Mouse (Mus musculus) neural tube, embryonic 12.5 days (tissue): ENCODE measurements around the gene Rpn2. TPM values are rescaled to one million over a fixed set of nuclear protein-coding genes. Genes with fewer than 3 reads are reported as not detected.

ENCODE experiments used
- ATAC-seq: fragments of 200-750 bp; cut with Nextera tagmentation; 2 replicates; pipeline ENCODE4 v1.8.0; 2017; ENCODE audit warnings: low read depth, mild to moderate bottlenecking, moderate TSS enrichment, moderate library complexity; ENCODE audit not compliant: low FRiP score
- H3K27ac ChIP-seq: fragments of 300-500 bp; sonication (generic); 2 replicates; pipeline ENCODE4 v1.5.1; 2016
- H3K27me3 ChIP-seq: fragments of 300-500 bp; sonication (generic); replicated peaks from 2 replicates; pipeline ENCODE4 v1.6.1; 2016; ENCODE audit warnings: mild to moderate bottlenecking
- H3K36me3 ChIP-seq: fragments of 300-500 bp; sonication (generic); 2 replicates; pipeline ENCODE4 v1.6.1; 2016; ENCODE audit warnings: mild to moderate bottlenecking
- H3K4me1 ChIP-seq: fragments of 300-500 bp; sonication (generic); 2 replicates; pipeline ENCODE4 v1.6.1; 2016
- H3K4me2 ChIP-seq: fragments of 300-500 bp; sonication (generic); replicated peaks from 2 replicates; pipeline ENCODE4 v1.6.1; 2016; ENCODE audit warnings: mild to moderate bottlenecking
- H3K4me3 ChIP-seq: fragments of 300-500 bp; sonication (generic); 2 replicates; pipeline ENCODE4 v1.5.1; 2016
- H3K9ac ChIP-seq: fragments of 300-500 bp; sonication (generic); 2 replicates; pipeline ENCODE4 v1.6.1; 2016; ENCODE audit warnings: mild to moderate bottlenecking
- H3K9me3 ChIP-seq: fragments of 300-500 bp; sonication (generic); 2 replicates; pipeline ENCODE4 v1.6.1; 2016; ENCODE audit warnings: mild to moderate bottlenecking
- WGBS: fragments of 180-500 bp; shearing (Covaris S2); methylation state at CpG from one replicate; pipeline ENCODE4 v1.1.7; 2016; 5-methylcytosine and 5-hydroxymethylcytosine counted together
- polyA plus RNA-seq: library from polyadenylated mRNA; unstranded; fragments of >200 nt; fragmentation: Nextera tagmentation; extraction: Ambion mirVana; gene quantifications from 2 replicates; pipeline ENCODE4 v1.2.1, GENCODE M21; 2016

Rpn2 gene
- polyA plus RNA-seq, 1 experiment from 2014 or later = 234 TPM

DNA sequence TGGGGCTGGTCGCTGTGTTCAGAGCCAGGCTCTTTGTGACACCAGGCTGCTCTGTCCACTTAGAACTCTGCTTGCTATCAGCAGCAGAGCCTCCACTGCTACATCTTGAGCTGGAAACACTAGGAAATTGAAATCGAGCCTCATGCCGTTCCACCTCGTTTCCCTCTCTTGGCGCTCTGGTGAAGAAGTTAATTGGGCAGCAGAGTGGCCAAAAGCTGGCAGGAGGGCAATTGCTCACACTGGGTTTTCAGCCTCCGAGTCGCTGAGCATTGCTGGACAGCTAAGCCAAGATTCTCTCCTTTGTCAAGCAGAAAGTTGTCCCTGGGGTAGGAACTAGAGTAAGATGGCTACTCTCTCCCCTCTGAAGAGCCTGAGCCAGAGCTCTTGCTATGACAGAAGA is 35.5 kb downstream of the Rpn2 start:
- Histone ChIP-seq H3K9me3 (no peaks in the 10 kb centered on the region), H3K4me1 (no peaks in the 10 kb centered on the region), H3K9ac (no peak overlapping the region), H3K36me3 (peaks cover 89% of the 10 kb centered on the region), H3K27me3 (no peaks in the 10 kb centered on the region), H3K27ac (no peak overlapping the region), H3K4me3 (no peak overlapping the region), H3K4me2 (no peak overlapping the region)
- no peak for ATAC-seq
- 84% methylated on average over 7 of the region's 7 CpGs for WGBS

GRCm38 (mm10) chr2:157315486-157315885 is 36.7 kb downstream of the Rpn2 start:
- no peak for ATAC-seq
- WGBS = 92% methylated on average over 6 of the region's 6 CpGs
- Histone ChIP-seq H3K27ac (no peak overlapping the region), H3K9ac (no peak overlapping the region), H3K27me3 (no peaks in the 10 kb centered on the region), H3K4me2 (no peak overlapping the region), H3K4me1 (no peaks in the 10 kb centered on the region), H3K9me3 (no peaks in the 10 kb centered on the region), H3K4me3 (no peak overlapping the region), H3K36me3 (peaks cover 86% of the 10 kb centered on the region)

- no peak overlapping the region for H3K9ac ChIP-seq
- no peaks in the 10 kb centered on the region for H3K9me3 ChIP-seq
- H3K27me3 ChIP-seq = no peaks in the 10 kb centered on the region
- H3K36me3 ChIP-seq = peaks cover 86% of the 10 kb centered on the region
- no peak overlapping the region for H3K4me3 ChIP-seq
- no peak for ATAC-seq
- 93% methylated on average over 14 of the region's 14 CpGs for WGBS
- H3K4me2 ChIP-seq = no peak overlapping the region
- H3K27ac ChIP-seq = no peak overlapping the region
- H3K4me1 ChIP-seq = no peaks in the 10 kb centered on the region
Observed at GRCm38 (mm10) chr2:157316358-157316933, 37.6 kb downstream of the Rpn2 start.

- no peaks in the 10 kb centered on the region for H3K9me3 ChIP-seq
- no peak for ATAC-seq
- H3K36me3 ChIP-seq = peaks cover 86% of the 10 kb centered on the region
- H3K4me2 ChIP-seq = no peak overlapping the region
- no peak overlapping the region for H3K27ac ChIP-seq
- no peaks in the 10 kb centered on the region for H3K27me3 ChIP-seq
- no peak overlapping the region for H3K9ac ChIP-seq
- H3K4me3 ChIP-seq = no peak overlapping the region
- no peaks in the 10 kb centered on the region for H3K4me1 ChIP-seq
- 94% methylated on average over 6 of the region's 6 CpGs for WGBS
Observed at GRCm38 (mm10) chr2:157317220-157317619, 38.4 kb downstream of the Rpn2 start.

GRCm38 (mm10) chr2:157320135-157320534 is 41.3 kb downstream of the Rpn2 start:
- WGBS = 60% methylated on average over 8 of the region's 8 CpGs
- Histone ChIP-seq H3K9me3 (no peaks in the 10 kb centered on the region), H3K36me3 (peaks cover 85% of the 10 kb centered on the region), H3K4me2 (no peak overlapping the region), H3K4me3 (no peak overlapping the region), H3K27me3 (no peaks in the 10 kb centered on the region), H3K4me1 (no peaks in the 10 kb centered on the region), H3K27ac (no peak overlapping the region), H3K9ac (no peak overlapping the region)
- ATAC-seq = no peak

DNA sequence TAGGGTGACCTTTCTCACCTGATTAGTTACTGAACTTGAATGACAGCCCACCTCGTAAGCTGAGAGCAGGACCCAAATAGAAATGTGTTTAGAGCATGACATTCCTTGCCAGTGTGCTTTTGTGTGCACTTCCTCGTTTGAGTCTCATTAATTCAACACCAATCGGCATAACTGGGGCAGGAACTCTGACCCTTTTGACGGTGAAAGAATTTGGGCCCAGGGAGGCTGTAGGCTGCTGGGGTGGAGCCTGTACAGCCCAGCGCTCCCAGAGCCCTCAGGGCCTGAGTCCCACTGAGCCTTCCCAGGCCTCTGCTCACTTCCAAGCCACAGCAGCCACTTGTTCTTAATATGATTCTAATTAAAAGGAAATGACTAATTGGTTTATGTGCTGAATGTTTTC is 42.1 kb downstream of the Rpn2 start:
- Histone ChIP-seq H3K36me3 (peaks cover 85% of the 10 kb centered on the region), H3K27me3 (no peaks in the 10 kb centered on the region), H3K4me3 (no peak overlapping the region), H3K9me3 (no peaks in the 10 kb centered on the region), H3K4me2 (no peak overlapping the region), H3K4me1 (no peaks in the 10 kb centered on the region), H3K9ac (no peak overlapping the region), H3K27ac (no peak overlapping the region)
- 66% methylated on average over 5 of the region's 5 CpGs for WGBS
- ATAC-seq = no peak

GRCm38 (mm10) chr2:157322029-157322766 is 43.4 kb downstream of the Rpn2 start:
- Histone ChIP-seq H3K27ac (no peak overlapping the region), H3K36me3 (peaks cover 87% of the 10 kb centered on the region), H3K4me1 (no peaks in the 10 kb centered on the region), H3K9me3 (no peaks in the 10 kb centered on the region), H3K4me2 (no peak overlapping the region), H3K9ac (no peak overlapping the region), H3K4me3 (no peak overlapping the region), H3K27me3 (no peaks in the 10 kb centered on the region)
- ATAC-seq = no peak
- 89% methylated on average over 5 of the region's 5 CpGs for WGBS

- no peak overlapping the region for H3K4me2 ChIP-seq
- no peaks in the 10 kb centered on the region for H3K9me3 ChIP-seq
- no peak overlapping the region for H3K27ac ChIP-seq
- no peaks in the 10 kb centered on the region for H3K27me3 ChIP-seq
- no peak for ATAC-seq
- H3K4me1 ChIP-seq = peaks cover 18% of the 10 kb centered on the region
- H3K4me3 ChIP-seq = no peak overlapping the region
- H3K36me3 ChIP-seq = peaks cover 74% of the 10 kb centered on the region
- no peak overlapping the region for H3K9ac ChIP-seq
- WGBS = 87% methylated on average over 2 of the region's 2 CpGs
Observed at GRCm38 (mm10) chr2:157325238-157325637, 46.4 kb downstream of the Rpn2 start.

GRCm38 (mm10) chr2:157328106-157328505 is 49.3 kb downstream of the Rpn2 start:
- Histone ChIP-seq H3K36me3 (peaks cover 47% of the 10 kb centered on the region), H3K9ac (no peak overlapping the region), H3K4me3 (no peak overlapping the region), H3K27me3 (no peaks in the 10 kb centered on the region), H3K4me2 (peak overlapping the region; percentile 20; the same call in 1 of the 2 replicates), H3K27ac (peak overlapping the region; percentile 42; the same call in 1 of the 2 replicates), H3K9me3 (no peaks in the 10 kb centered on the region), H3K4me1 (peaks cover 24% of the 10 kb centered on the region)
- WGBS = 22% methylated on average over 5 of the region's 5 CpGs
- ATAC-seq = peak; percentile 56

GRCm38 (mm10) chr2:157328570-157328969 is 49.8 kb downstream of the Rpn2 start:
- peak overlapping the region; percentile 20; the same call in 1 of the 2 replicates for H3K4me2 ChIP-seq
- no peak overlapping the region for H3K9ac ChIP-seq
- WGBS = 11% methylated on average over 11 of the region's 11 CpGs

GRCm38 (mm10) chr2:157332059-157332458 is 53.2 kb downstream of the Rpn2 start:
- WGBS = 70% methylated on average over 5 of the region's 5 CpGs
- Histone ChIP-seq H3K36me3 (peaks cover 9% of the 10 kb centered on the region; the same call in 1 of the 2 replicates), H3K4me1 (peaks cover 24% of the 10 kb centered on the region), H3K4me2 (no peak overlapping the region), H3K27me3 (no peaks in the 10 kb centered on the region), H3K9ac (no peak overlapping the region), H3K4me3 (no peak overlapping the region), H3K27ac (no peak overlapping the region), H3K9me3 (no peaks in the 10 kb centered on the region)
- no peak for ATAC-seq

More at GRCm38 (mm10) chr2:157328570-157328969, 49.8 kb downstream of the Rpn2 start:
- H3K27ac ChIP-seq = peak overlapping the region; percentile 42; the same call in 1 of the 2 replicates
- ATAC-seq = peak; percentile 80
- H3K9me3 ChIP-seq = no peaks in the 10 kb centered on the region
- H3K4me1 ChIP-seq = peaks cover 24% of the 10 kb centered on the region
- peaks cover 43% of the 10 kb centered on the region for H3K36me3 ChIP-seq
- no peaks in the 10 kb centered on the region for H3K27me3 ChIP-seq
- no peak overlapping the region for H3K4me3 ChIP-seq

DNA sequence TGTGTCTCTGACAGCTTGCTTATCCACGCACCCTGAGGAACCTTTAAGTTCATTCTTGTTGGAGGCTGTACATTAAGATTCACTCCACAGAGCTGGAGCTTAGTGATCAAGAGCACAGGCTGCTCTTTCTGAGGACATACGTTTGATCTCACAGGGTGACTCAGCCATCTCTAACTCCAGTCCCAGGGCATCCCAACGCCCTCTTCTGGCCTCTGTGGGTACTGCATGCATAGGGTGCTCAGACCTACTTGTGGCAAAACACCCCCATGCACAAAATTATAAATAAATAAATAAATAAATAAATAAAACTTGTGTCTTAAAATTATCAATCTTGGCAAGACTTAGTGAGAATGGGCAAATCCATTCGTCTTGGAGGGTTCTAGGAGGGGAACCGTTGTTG is 59.8 kb downstream of the Rpn2 start:
- H3K36me3 ChIP-seq = no peaks in the 10 kb centered on the region
- no peak overlapping the region for H3K4me2 ChIP-seq
- H3K9me3 ChIP-seq = no peaks in the 10 kb centered on the region
- no peak for ATAC-seq
- no peak overlapping the region for H3K4me3 ChIP-seq
- peaks cover 36% of the 10 kb centered on the region for H3K4me1 ChIP-seq
- 33% methylated on average over 5 of the region's 5 CpGs for WGBS
- H3K27me3 ChIP-seq = no peaks in the 10 kb centered on the region
- no peak overlapping the region for H3K9ac ChIP-seq
- no peak overlapping the region for H3K27ac ChIP-seq
